Mouse (Mus musculus) cerebellum, adult 2 months (tissue): ENCODE measurements around the gene 5730480H06Rik. TPM values are rescaled to one million over a fixed set of nuclear protein-coding genes. Genes with fewer than 3 reads are reported as not detected.

Experiments
- DNase-seq, 2 experiments: peaks; one replicate each; pipeline ENCODE4 v3.0.0; 2021
- H3K27ac ChIP-seq: fragments of 200-500 bp; 2 replicates; pipeline ENCODE4 v1.5.1; 2012; ENCODE audit warnings: low read length, control low read depth, inconsistent platforms; ENCODE audit not compliant: insufficient read depth
- H3K27me3 ChIP-seq: fragments of 200-500 bp; 2 replicates; pipeline ENCODE4 v1.6.1; 2012; ENCODE audit warnings: inconsistent platforms, mild to moderate bottlenecking, low read length, moderate library complexity; ENCODE audit not compliant: control insufficient read depth, insufficient read depth
- H3K4me1 ChIP-seq: fragments of 200-500 bp; 2 replicates; pipeline ENCODE4 v1.6.1; 2011; ENCODE audit warnings: low read length; ENCODE audit not compliant: control insufficient read depth, insufficient read depth
- H3K4me3 ChIP-seq: fragments of 200-500 bp; replicated peaks from 2 replicates; pipeline ENCODE3; 2011; ENCODE audit warnings: mild to moderate bottlenecking, low read depth, low read length, control low read depth; ENCODE audit not compliant: insufficient read depth
- CTCF ChIP-seq: fragments of 200-500 bp; IDR thresholded peaks from 2 replicates; pipeline ENCODE4 v1.5.1; 2011; ENCODE audit warnings: low read depth, mild to moderate bottlenecking, control low read depth, low read length, moderate library complexity, borderline replicate concordance; ENCODE audit not compliant: insufficient read depth
- POLR2A ChIP-seq: fragments of 200-500 bp; IDR thresholded peaks from 2 replicates; pipeline ENCODE4 v1.6.1; 2011; ENCODE audit warnings: low read length, control low read depth, borderline replicate concordance; ENCODE audit not compliant: insufficient read depth
- WGBS: fragments of 180-500 bp; shearing (Covaris S2); methylation state at CpG from one replicate; pipeline ENCODE4 v1.1.7; 2018; 5-methylcytosine and 5-hydroxymethylcytosine counted together
- polyA plus RNA-seq: library from polyadenylated mRNA; depleted of rRNA; stranded (reverse); fragments of >200 nt; gene quantifications from 2 replicates; pipeline ENCODE4 v1.2.3, GENCODE M21; 2012; rRNA removed

5730480H06Rik gene
- polyA plus RNA-seq: 10.1 and 10.4 TPM in 2 replicates

GRCm38 (mm10) chr5:48327652-48328051 lies at the start of gene 5730480H06Rik:
5730480H06Rik (plus strand) TSS chr5:48327952.
- 96% methylated on average over 8 of the region's 8 CpGs for WGBS
- H3K27ac ChIP-seq: no peak within 1 kb of the TSS
- H3K27me3 ChIP-seq: no peaks in the 10 kb centered on the region
- H3K4me3 ChIP-seq: no peak within 1 kb of the TSS
- TF ChIP-seq POLR2A: no peak
- no peak for TF ChIP-seq CTCF
- no peaks in the 10 kb centered on the region for H3K4me1 ChIP-seq
- DNase-seq: no peak

- Histone ChIP-seq H3K4me1 (no peaks in the 10 kb centered on the region), H3K27me3 (no peaks in the 10 kb centered on the region), H3K4me3 (no peak overlapping the region), H3K27ac (no peak overlapping the region)
- TF ChIP-seq CTCF (no peak), POLR2A (no peak)
- WGBS: 91% methylated on average over 3 of the region's 3 CpGs
- DNase-seq: no peak
Observed at GRCm38 (mm10) chr5:48301186-48301585, 26.6 kb upstream of the 5730480H06Rik start.

- Histone ChIP-seq H3K27ac (no peak overlapping the region), H3K27me3 (no peaks in the 10 kb centered on the region), H3K4me3 (no peak overlapping the region), H3K4me1 (no peaks in the 10 kb centered on the region)
- WGBS: 88% methylated on average over 6 of the region's 6 CpGs
- DNase-seq: no peak
- no peak for TF ChIP-seq CTCF
- no peak for TF ChIP-seq POLR2A
Observed at GRCm38 (mm10) chr5:48315057-48315602, 12.6 kb upstream of the 5730480H06Rik start.

- DNase-seq: no peak
- H3K4me1 ChIP-seq: no peaks in the 10 kb centered on the region
- H3K4me3 ChIP-seq: no peak overlapping the region
- no peaks in the 10 kb centered on the region for H3K27me3 ChIP-seq
- WGBS: 81% methylated on average over 4 of the region's 4 CpGs
- no peak for TF ChIP-seq POLR2A
- TF ChIP-seq CTCF: no peak
- no peak overlapping the region for H3K27ac ChIP-seq
Observed at GRCm38 (mm10) chr5:48320597-48320996, 7.2 kb upstream of the 5730480H06Rik start.

- Histone ChIP-seq H3K27me3 (no peaks in the 10 kb centered on the region), H3K4me1 (no peaks in the 10 kb centered on the region), H3K27ac (no peak overlapping the region), H3K4me3 (no peak overlapping the region)
- TF ChIP-seq POLR2A (no peak), CTCF (no peak)
- DNase-seq: no peak
Observed at GRCm38 (mm10) chr5:48326221-48326620, 1.5 kb upstream of the 5730480H06Rik start.

- 95% methylated on average over 2 of the region's 2 CpGs for WGBS
- Histone ChIP-seq H3K27me3 (no peaks in the 10 kb centered on the region), H3K27ac (no peak overlapping the region), H3K4me3 (no peak overlapping the region), H3K4me1 (no peaks in the 10 kb centered on the region)
- TF ChIP-seq POLR2A (no peak), CTCF (no peak)
- no peak for DNase-seq
Observed at GRCm38 (mm10) chr5:48329751-48330150, 2.0 kb downstream of the 5730480H06Rik start.

- DNase-seq: no peak
- no peak for TF ChIP-seq POLR2A
- TF ChIP-seq CTCF: no peak
- Histone ChIP-seq H3K4me1 (no peaks in the 10 kb centered on the region), H3K4me3 (no peak overlapping the region), H3K27ac (no peak overlapping the region), H3K27me3 (no peaks in the 10 kb centered on the region)
- 96% methylated on average over 2 of the region's 2 CpGs for WGBS
Observed at GRCm38 (mm10) chr5:48330817-48331216, 3.1 kb downstream of the 5730480H06Rik start.

GRCm38 (mm10) chr5:48331441-48331840 lies 3.7 kb downstream of the 5730480H06Rik start:
- 79% methylated on average over 5 of the region's 5 CpGs for WGBS
- DNase-seq: no peak
- H3K27me3 ChIP-seq: no peaks in the 10 kb centered on the region
- H3K4me3 ChIP-seq: no peak overlapping the region
- TF ChIP-seq POLR2A (no peak), CTCF (no peak)
- H3K4me1 ChIP-seq: no peaks in the 10 kb centered on the region
- no peak overlapping the region for H3K27ac ChIP-seq
